Mouse (Mus musculus): ENCODE data around the gene Chpt1. TPM values are rescaled to one million over a fixed set of nuclear protein-coding genes. Genes with fewer than 3 reads are reported as not detected.

The Chpt1 gene
- total RNA-seq, 1 experiment: 17.7 TPM

DNA sequence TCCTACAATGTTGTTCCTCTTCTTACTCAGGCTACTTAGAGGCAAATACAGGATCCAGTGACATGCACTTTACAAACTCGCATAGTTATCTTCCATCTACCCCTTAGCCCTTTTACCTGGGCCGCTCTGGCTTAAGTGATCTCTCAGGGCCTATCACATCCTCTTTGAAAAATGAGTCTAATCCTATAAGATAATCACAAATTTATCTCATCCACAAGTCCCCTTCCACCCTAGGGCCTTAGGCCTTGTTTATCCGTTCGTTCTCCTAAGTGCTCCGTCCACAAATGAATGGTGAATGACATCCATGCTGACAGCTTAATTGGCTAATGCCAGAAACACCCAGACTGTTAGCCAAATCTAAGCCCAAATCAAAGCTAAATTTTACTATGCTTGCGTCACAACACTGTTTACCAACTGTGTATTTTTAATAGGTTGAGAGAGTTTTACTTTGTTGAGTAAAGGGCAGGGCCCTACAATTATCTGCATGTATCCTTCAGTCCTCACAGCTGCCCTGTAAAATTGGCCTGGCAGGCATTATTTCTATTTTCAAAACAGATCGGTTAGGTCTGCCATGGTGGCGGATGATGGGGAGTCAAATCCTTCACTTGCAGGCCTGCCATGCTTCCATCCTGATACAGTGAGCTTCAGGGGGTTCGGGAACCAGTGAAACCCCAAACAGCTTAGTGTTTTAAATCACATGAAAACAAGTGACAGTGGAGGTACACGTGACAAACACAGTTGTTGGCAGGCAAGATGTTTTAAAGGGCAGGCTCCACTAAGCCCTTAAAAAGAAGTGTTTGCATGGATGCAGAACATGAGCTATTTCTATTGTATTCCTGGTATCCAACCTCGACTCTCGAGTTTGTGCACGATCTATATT lies 1.7 kb downstream of the Chpt1 start:
- Histone ChIP-seq H3K4me1 (ENCODE audit: control insufficient read depth in 2 of 2, insufficient read depth in 2 of 2, low read length in 2 of 2, poor library complexity in 1 of 2) (peaks cover 4 to 6% of the 10 kb centered on the region in 2 experiments; a peak in 1 of 4 replicates), H3K4me3 (ENCODE audit: insufficient read depth in 1 of 2, low read depth in 1 of 2, low read length in 2 of 2, poor library complexity in 1 of 2, severe bottlenecking in 1 of 2) (no peak overlapping the region), H3K9ac (ENCODE audit: insufficient read depth, low read depth, low read length, poor library complexity, severe bottlenecking) (no peak overlapping the region), H3K36me3 (ENCODE audit: control insufficient read depth, insufficient read depth, low read length, poor library complexity, severe bottlenecking) (no peaks in the 10 kb centered on the region), H3K9me3 (ENCODE audit: control insufficient read depth, insufficient read depth, low read depth, low read length) (no peaks in the 10 kb centered on the region), H3K27ac (ENCODE audit: insufficient read depth, low read depth, low read length, poor library complexity, severe bottlenecking) (no peak overlapping the region)
- no peak for TF ChIP-seq CHD2 (IDR thresholded peaks at IDR 0.05; ENCODE audit: low read depth, low read length)
- TF ChIP-seq ZC3H11A (IDR thresholded peaks at IDR 0.05; ENCODE audit: borderline replicate concordance, low read depth, low read length): no peak
- TF ChIP-seq ZNF384 (IDR thresholded peaks at IDR 0.05; ENCODE audit: low read depth, low read length): no peak
- TF ChIP-seq MAFK (IDR thresholded peaks at IDR 0.05; ENCODE audit: insufficient read depth, low read depth, low read length): no peak
- no peak for TF ChIP-seq HCFC1 (IDR thresholded peaks at IDR 0.05; ENCODE audit: borderline replicate concordance, insufficient read depth, low read length)
- in situ Hi-C loops (cut with MboI; ENCODE audit: low sequenced_read_pairs in 2 of 2, unreplicated experiment in 2 of 2): no loop called here
- no peak for DNase-seq (ENCODE audit: low read depth, low spot score)

DNA sequence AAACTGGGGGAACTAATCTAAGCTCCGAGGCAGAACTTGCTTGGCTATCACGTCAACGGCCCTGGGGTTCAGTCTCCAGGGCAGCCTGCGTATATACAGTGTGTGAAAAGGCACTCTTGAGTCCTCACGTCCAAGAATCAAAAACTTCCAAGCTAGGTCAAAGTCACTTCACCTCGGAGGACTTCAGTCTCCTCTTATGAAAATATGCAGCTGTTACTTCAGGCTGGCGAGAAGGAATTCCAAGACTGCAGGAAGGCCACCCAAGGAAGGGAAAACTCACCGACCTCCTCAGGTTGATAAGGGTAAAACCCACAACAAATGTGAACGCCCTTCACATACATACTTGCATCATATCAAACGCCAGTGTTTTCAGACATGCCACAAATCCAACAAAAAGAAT lies 2.5 kb downstream of the Chpt1 start:
- H3K9me3 ChIP-seq (ENCODE audit: control insufficient read depth, insufficient read depth, low read depth, low read length): no peaks in the 10 kb centered on the region
- in situ Hi-C loops (cut with MboI; ENCODE audit: low sequenced_read_pairs in 2 of 2, unreplicated experiment in 2 of 2): no loop called here
- H3K4me1 ChIP-seq (ENCODE audit: control insufficient read depth in 2 of 2, insufficient read depth in 2 of 2, low read length in 2 of 2, poor library complexity in 1 of 2): peaks cover 4 to 8% of the 10 kb centered on the region in 2 experiments; a peak in 3 of 4 replicates
- H3K4me3 ChIP-seq (ENCODE audit: insufficient read depth in 1 of 2, low read depth in 1 of 2, low read length in 2 of 2, poor library complexity in 1 of 2, severe bottlenecking in 1 of 2): no peak overlapping the region
- no peak for DNase-seq (ENCODE audit: low read depth, low spot score)
- no peaks in the 10 kb centered on the region for H3K36me3 ChIP-seq (ENCODE audit: control insufficient read depth, insufficient read depth, low read length, poor library complexity, severe bottlenecking)
- no peak overlapping the region for H3K9ac ChIP-seq (ENCODE audit: insufficient read depth, low read depth, low read length, poor library complexity, severe bottlenecking)
- TF ChIP-seq HCFC1 (IDR thresholded peaks at IDR 0.05; ENCODE audit: borderline replicate concordance, insufficient read depth, low read length) (no peak), ZC3H11A (IDR thresholded peaks at IDR 0.05; ENCODE audit: borderline replicate concordance, low read depth, low read length) (no peak), CHD2 (IDR thresholded peaks at IDR 0.05; ENCODE audit: low read depth, low read length) (no peak), MAFK (IDR thresholded peaks at IDR 0.05; ENCODE audit: insufficient read depth, low read depth, low read length) (no peak), ZNF384 (IDR thresholded peaks at IDR 0.05; ENCODE audit: low read depth, low read length) (no peak)
- H3K27ac ChIP-seq (ENCODE audit: insufficient read depth, low read depth, low read length, poor library complexity, severe bottlenecking): no peak overlapping the region

DNA sequence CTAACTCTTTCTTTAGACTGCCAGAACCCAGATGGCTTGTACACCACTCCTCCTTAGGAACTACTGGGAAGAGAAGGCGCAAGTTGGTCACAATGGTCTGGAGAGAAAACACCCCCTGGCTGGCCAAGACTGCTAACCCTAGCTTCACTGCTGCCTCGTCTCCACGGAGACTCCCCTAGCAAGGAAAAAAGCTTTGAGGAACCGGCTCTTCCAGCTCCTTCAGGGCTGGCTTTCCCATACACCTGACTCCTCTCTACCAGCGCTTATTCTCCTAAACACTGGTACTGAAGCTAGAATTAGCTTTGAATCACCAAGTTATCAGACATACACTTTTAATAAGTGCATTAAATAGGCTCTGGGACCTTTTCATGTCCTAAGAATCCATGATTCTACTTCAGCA lies 3.9 kb downstream of the Chpt1 start:
- in situ Hi-C loops (cut with MboI; ENCODE audit: low sequenced_read_pairs in 2 of 2, unreplicated experiment in 2 of 2): no loop called here
- Histone ChIP-seq H3K9me3 (ENCODE audit: control insufficient read depth, insufficient read depth, low read depth, low read length) (no peaks in the 10 kb centered on the region), H3K36me3 (ENCODE audit: control insufficient read depth, insufficient read depth, low read length, poor library complexity, severe bottlenecking) (no peaks in the 10 kb centered on the region), H3K4me1 (ENCODE audit: control insufficient read depth in 2 of 2, insufficient read depth in 2 of 2, low read length in 2 of 2, poor library complexity in 1 of 2) (peaks cover 8 to 10% of the 10 kb centered on the region in 2 experiments; a peak in 3 of 4 replicates), H3K4me3 (ENCODE audit: insufficient read depth in 1 of 2, low read depth in 1 of 2, low read length in 2 of 2, poor library complexity in 1 of 2, severe bottlenecking in 1 of 2) (no peak overlapping the region), H3K27ac (ENCODE audit: insufficient read depth, low read depth, low read length, poor library complexity, severe bottlenecking) (no peak overlapping the region), H3K9ac (ENCODE audit: insufficient read depth, low read depth, low read length, poor library complexity, severe bottlenecking) (no peak overlapping the region)
- DNase-seq (ENCODE audit: low read depth, low spot score): no peak
- TF ChIP-seq HCFC1 (IDR thresholded peaks at IDR 0.05; ENCODE audit: borderline replicate concordance, insufficient read depth, low read length) (no peak), ZC3H11A (IDR thresholded peaks at IDR 0.05; ENCODE audit: borderline replicate concordance, low read depth, low read length) (no peak), CHD2 (IDR thresholded peaks at IDR 0.05; ENCODE audit: low read depth, low read length) (no peak), ZNF384 (IDR thresholded peaks at IDR 0.05; ENCODE audit: low read depth, low read length) (no peak), MAFK (IDR thresholded peaks at IDR 0.05; ENCODE audit: insufficient read depth, low read depth, low read length) (no peak)

DNA sequence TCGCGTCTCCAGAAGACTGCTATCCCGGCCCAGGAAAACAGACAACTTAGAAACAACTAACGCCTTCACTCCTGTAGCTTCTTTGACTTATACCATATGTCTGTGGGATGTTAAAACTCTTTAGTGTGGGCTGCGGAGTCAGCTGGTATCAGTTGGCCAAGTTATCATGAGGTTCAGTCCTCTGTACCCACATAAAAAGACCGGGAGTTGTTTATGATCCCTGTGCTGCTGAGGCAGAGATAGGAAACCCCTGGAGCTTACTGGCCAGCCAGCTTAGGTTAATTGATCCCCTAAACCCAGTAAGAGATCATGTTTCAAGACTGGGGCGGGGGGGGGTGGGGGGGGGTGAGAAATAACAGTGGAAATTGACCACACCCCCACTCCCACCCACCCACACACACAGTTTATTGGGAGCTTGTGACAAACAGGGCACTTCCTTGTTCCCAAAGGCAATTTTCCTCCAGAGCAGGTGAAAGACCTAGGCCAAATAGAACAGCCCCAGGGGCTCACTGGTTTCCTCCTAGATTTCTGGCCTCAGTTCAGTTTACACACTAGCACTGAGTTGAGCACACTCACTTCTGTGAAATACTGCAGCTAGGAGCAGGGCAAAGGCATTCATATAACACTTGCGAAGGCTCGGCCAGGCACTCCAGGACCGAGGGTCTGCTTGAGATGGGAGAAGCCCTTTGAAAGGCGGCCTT lies 6.9 kb downstream of the Chpt1 start:
- in situ Hi-C loops (cut with MboI; ENCODE audit: low sequenced_read_pairs in 2 of 2, unreplicated experiment in 2 of 2): no loop called here
- Histone ChIP-seq H3K9ac (ENCODE audit: insufficient read depth, low read depth, low read length, poor library complexity, severe bottlenecking) (no peak overlapping the region), H3K36me3 (ENCODE audit: control insufficient read depth, insufficient read depth, low read length, poor library complexity, severe bottlenecking) (no peaks in the 10 kb centered on the region), H3K4me1 (ENCODE audit: control insufficient read depth in 2 of 2, insufficient read depth in 2 of 2, low read length in 2 of 2, poor library complexity in 1 of 2) (peaks cover 7 to 12% of the 10 kb centered on the region in 2 experiments; a peak in 3 of 4 replicates), H3K27ac (ENCODE audit: insufficient read depth, low read depth, low read length, poor library complexity, severe bottlenecking) (no peak overlapping the region), H3K4me3 (ENCODE audit: insufficient read depth in 1 of 2, low read depth in 1 of 2, low read length in 2 of 2, poor library complexity in 1 of 2, severe bottlenecking in 1 of 2) (no peak overlapping the region), H3K9me3 (ENCODE audit: control insufficient read depth, insufficient read depth, low read depth, low read length) (no peaks in the 10 kb centered on the region)
- no peak for DNase-seq (ENCODE audit: low read depth, low spot score)
- TF ChIP-seq ZC3H11A (IDR thresholded peaks at IDR 0.05; ENCODE audit: borderline replicate concordance, low read depth, low read length): no peak
- no peak for TF ChIP-seq ZNF384 (IDR thresholded peaks at IDR 0.05; ENCODE audit: low read depth, low read length)
- no peak for TF ChIP-seq HCFC1 (IDR thresholded peaks at IDR 0.05; ENCODE audit: borderline replicate concordance, insufficient read depth, low read length)
- TF ChIP-seq MAFK (IDR thresholded peaks at IDR 0.05; ENCODE audit: insufficient read depth, low read depth, low read length): no peak
- TF ChIP-seq CHD2 (IDR thresholded peaks at IDR 0.05; ENCODE audit: low read depth, low read length): no peak
